Mouse (Mus musculus): Measurements from ENCODE around the gene Aff3. TPM values are rescaled to one million over a fixed set of nuclear protein-coding genes. Genes with fewer than 3 reads are reported as not detected.

Gene Aff3
- total RNA-seq, 2 experiments from 2014 or later = 15.3 to 16.4 TPM

DNA sequence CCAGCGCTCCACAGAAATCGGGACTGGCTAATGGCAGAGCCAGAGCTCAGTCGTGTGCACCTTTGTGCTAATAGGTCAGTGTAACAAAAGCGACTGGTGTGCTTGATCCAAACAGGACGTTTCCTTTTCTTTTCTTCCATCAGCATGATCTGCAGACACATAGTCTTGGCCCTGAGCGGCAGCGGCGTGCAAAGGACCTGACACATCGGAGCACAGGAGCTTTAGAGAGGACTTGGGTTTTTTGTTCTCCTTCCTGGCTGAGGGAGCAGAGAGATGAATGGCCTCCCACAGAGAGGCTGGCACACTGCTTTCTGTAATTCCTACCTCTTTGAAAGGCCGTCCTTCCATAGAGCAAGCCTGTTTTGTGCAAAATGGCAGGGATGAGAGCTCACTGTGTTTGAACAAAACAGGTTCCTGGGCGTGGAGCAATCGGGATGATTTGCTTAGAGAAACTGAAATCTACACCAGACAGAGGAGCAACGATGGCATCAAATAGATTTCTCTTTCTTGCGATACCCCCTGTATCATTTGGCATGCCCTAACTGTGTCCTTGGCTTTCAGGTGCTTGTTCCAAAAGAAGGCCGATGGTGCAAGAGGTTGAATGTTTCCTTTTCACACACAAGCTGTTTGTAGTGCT, 466.2 kb downstream of the Aff3 start:
- no peak for DNase-seq (ENCODE audit: low spot score in 2 of 2)

DNA sequence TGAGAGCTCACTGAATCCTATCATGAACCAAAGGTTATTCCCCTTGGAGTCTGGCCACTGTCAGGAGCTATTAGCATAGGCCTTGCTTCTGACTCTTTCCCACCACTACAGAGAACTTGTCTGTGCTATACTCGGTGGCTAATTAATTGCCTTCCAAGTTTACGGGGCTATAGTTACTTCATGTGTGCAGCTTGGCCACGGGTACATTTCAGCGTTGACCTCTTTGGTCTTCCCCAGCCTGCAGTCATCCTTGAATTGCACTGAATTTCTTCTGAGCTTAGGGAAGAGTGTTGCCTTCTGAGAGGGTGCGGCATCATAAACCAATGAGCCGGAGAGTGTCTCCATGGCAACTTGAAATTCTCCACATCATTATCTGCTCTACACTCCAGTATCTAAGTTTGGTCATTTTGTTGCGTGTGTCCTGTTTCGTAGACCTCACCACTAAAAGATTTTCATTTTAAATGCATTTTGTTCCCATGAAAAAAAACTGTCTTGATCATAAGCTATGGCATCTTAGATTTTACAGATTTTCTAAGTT, 467.5 kb downstream of the Aff3 start:
- no peak for DNase-seq (ENCODE audit: low spot score in 2 of 2)

DNA sequence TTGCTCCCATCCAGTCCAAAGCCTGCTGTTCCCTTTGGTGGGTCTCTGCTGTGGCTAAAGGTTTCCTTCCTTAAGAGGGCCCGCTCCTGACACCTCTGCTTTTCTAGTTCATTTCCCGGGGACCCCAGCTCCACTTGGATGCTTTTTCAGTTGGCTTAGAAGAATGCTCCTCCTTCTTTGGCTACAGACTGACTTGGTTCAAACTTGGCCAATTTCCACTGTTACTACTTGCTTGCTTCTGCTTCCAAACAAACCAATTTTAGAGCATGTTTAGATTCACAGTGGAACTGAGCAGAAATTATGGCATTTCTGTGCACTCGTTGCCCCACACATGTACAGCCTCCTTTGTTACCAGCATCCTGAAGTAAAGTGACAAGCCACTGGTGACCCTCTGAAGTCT, 469.0 kb downstream of the Aff3 start:
- DNase-seq (ENCODE audit: low spot score in 2 of 2) = no peak

- DNase-seq (ENCODE audit: low spot score in 2 of 2) = no peak
Observed at GRCm38 (mm10) chr1:38186227-38186545, 478.6 kb downstream of the Aff3 start.

GRCm38 (mm10) chr1:38185517-38186226, 479.1 kb downstream of the Aff3 start:
- DNase-seq (ENCODE audit: low spot score in 2 of 2) = peak; percentile 44 to 60

- no peak for DNase-seq (ENCODE audit: low spot score in 2 of 2)
Observed at GRCm38 (mm10) chr1:38181020-38181550, 483.7 kb downstream of the Aff3 start.

DNA sequence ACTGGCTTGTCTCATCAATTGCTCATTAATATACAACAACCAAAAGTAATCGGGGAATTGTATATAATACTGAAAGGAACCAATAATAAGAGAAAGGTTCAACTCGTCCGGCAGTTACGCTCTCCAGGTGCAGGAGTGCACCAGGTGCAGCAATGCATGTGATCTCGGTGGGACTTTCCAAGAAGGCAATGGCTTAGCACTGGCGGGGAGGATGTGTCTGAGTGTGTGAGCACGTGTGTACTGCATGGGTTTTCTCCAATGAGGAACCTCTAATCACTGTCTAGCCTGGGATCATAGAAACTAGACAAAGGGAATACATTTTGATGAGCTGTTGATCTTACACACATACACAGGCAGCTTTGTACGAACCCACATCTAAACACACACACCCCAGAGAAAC, 485.8 kb downstream of the Aff3 start:
- no peak for DNase-seq (ENCODE audit: low spot score in 2 of 2)

- DNase-seq (ENCODE audit: low spot score in 2 of 2) = no peak
Observed at GRCm38 (mm10) chr1:38176077-38176476, 488.7 kb downstream of the Aff3 start.

DNA sequence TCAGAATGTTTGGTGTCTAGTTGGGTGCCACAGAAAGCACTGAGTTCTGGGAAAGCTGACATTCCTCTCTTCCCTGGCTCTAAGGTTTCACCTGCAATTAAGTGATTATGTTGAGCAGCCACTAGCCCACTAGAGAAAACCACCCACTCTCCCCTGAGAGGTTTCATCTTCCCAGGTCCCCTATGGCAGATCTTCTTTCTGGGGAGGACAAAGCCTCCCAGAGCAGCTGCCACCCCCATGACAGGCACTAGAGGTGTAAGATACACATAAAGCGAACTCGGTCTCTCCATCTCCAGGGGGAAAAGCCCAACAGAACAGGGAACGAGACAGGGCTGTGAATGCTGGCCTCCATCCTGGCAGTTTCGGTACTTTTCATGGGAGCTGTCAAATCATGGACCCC, 492.9 kb downstream of the Aff3 start:
- DNase-seq (ENCODE audit: low spot score in 2 of 2) = no peak

DNA sequence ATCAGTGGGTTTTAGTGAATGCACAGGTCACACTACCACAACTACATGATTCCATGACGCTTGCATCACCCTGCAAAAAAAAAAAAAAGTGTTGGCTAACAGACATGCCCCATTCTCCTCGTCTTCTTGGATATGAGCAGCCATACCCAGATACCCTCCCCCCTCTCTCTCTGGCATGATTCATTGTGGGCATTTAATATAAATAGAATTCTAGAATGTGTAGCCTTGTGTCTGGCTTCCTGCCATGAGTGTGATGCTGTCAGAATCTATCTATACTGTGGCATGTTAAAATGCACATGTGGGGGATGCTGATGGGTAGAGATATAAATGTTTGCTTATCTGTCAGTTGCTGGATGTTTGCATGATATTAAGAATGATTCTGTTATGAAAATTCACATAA, 499.1 kb downstream of the Aff3 start:
- DNase-seq (ENCODE audit: low spot score in 2 of 2) = no peak

- DNase-seq (ENCODE audit: low spot score in 2 of 2) = no peak
Observed at GRCm38 (mm10) chr1:38150086-38150485, 514.7 kb downstream of the Aff3 start.

GRCm38 (mm10) chr1:38146008-38146407, 518.7 kb downstream of the Aff3 start:
- DNase-seq (ENCODE audit: low spot score in 2 of 2) = no peak

DNA sequence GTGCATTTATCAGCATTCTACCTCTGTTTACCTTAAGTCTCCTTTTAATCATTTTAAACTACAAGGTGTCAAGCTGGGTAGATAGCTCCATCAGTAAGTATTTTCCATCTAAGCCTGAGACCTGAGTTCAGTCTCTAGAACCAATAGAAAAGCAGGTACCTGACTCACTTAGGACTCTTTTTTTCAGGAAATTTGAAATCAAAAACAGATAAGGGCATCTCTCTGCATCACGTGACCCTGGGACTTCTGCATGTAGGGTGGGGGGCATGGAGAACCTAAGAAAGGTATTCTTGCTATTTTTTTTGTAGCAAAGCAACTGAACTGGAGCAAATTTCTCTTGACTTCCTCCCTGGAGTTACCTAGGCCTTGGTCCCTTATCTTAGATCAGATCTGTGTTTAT, 523.4 kb downstream of the Aff3 start:
- no peak for DNase-seq (ENCODE audit: low spot score in 2 of 2)

GRCm38 (mm10) chr1:38140911-38141310, 523.8 kb downstream of the Aff3 start:
- no peak for DNase-seq (ENCODE audit: low spot score in 2 of 2)

DNA sequence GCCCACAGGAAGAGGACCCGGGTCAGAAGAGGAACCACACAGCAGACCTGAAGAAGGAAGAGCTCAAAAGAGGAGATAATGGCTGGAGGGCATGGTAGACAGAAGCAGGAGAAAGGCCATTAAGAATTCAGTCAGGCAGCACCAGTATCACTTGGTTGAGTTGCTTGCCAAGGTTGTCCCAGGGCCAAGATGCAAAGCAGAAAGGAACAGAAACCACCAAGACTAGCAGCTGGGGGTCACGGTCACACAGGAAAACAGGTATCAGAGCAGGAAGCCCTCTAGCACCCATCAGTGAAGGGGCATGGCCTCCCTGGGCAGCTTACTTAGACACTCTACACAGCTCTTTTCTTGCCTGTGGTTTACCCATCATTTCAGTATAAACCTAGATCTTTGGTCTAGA, 525.4 kb downstream of the Aff3 start:
- no peak for DNase-seq (ENCODE audit: low spot score in 2 of 2)

- no peak for DNase-seq (ENCODE audit: low spot score in 2 of 2)
Observed at GRCm38 (mm10) chr1:38132942-38133341, 531.8 kb downstream of the Aff3 start.

DNA sequence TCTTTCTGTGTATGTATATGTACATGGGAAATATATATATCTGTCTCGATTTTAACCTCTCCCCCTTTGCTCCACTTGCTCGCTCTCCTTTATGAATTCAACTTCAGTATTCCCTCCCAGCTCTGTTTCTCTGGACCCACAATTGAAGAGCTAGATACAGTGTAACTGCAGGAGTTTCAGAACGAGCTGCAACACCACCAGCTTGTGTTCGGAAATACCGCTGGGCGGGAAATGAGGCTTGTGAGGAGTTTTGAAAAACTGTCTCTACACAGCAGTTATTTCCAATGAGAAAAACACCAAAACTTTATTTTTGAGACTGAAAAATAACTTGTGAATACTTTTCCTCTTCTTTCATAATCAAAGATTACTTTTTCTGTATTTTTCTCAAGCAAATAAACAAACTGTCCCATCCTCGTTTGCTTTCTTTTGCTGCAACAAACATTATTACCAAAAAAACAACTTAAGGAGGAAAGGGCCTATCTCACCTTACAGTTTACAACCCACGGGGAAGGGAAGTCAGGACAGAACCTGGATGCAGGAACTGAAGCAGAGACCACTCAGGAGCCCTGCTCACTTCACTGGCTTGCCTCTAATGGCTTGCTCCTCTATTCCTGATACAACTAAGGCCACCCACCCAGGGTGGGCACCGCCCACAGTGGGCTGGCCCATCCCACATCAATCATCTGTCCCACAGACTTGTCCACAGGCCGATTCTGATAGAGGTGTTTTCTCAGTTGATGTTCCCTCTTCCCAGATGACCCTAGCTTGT, 533.9 kb downstream of the Aff3 start:
- no peak for DNase-seq (ENCODE audit: low spot score in 2 of 2)

GRCm38 (mm10) chr1:38129501-38130267, 535.1 kb downstream of the Aff3 start, which contains the start of gene Rev1:
TSS of gene Rev1 (minus strand) at chr1:38129801.
- DNase-seq (ENCODE audit: low spot score in 2 of 2) = peak; percentile 86 to 87

DNA sequence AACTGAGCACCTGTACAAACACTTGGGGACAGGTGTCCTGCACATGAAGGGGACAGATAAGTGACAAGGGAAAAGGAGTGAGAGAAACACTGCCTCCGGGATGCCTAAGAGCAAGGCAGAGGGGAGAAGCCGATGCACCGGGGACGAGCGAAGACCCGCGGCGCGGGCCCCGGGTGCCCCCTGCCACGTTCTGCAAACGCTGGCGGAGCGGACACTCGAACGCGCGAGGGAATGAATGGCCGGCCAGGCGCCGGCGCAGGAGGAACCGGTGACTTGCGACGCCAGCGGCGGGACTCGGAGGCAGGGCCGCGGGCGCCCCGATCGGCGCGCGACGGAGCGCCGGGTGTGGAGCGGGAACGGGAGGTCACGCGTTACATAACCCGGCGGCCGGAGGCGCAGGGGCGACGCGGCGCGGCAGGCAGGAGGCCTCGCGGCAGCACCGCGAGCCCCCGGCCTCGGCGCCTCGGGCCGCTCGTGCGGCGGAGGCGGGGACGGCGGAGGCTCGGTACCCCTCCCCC, 535.8 kb downstream of the Aff3 start:
- DNase-seq (ENCODE audit: low spot score in 2 of 2) = peak; percentile 18 to 24
